ENCODE assay signal across 13 mouse cellular contexts in genomic region chr12:100530871-100531270, GRCm38 (mm10). TPM values are rescaled to one million over a fixed set of nuclear protein-coding genes. Genes with fewer than 3 reads are reported as not detected.
A peak's percentile ranks its signal among the peaks of the same experiment; 100 is the strongest.
DNase-seq lines count a peak whose midpoint lies in the region; ATAC-seq and TF ChIP-seq lines count a peak whose summit lies in the region.
"Had no signal": no experiment of that assay in that cellular context is flagged by ENCODE, and none has a peak within 500 bp of the region (broad histone marks: within the 10 kb centered on the region; RNA-seq: fewer than 3 reads in every experiment).

No protein-coding gene starts in this region.

- H3K9ac ChIP-seq in intestine, postnatal 0 days (ENCODE audit: low read depth, low read length), result no peak overlapping the region
- H3K9ac ChIP-seq: limb, embryonic 12.5 days had no signal

- ATAC-seq in granulocyte monocyte progenitor cell, adult 5-6 weeks (replicated peaks; ENCODE audit: poor library complexity, severe bottlenecking), result peak; percentile 73
- ATAC-seq in intestine, postnatal 0 days, result no peak
- ATAC-seq: hindbrain, postnatal 0 days had no signal

- 0 out of 2 replicates have a peak overlapping the region, but pooled peaks have one; percentile 80 for H3K27ac ChIP-seq in heart, embryonic 10.5 days
- H3K27ac ChIP-seq in intestine, postnatal 0 days (ENCODE audit: low read depth, low read length), result no peak overlapping the region
- H3K27ac ChIP-seq: hindbrain, postnatal 0 days; limb, embryonic 12.5 days had no signal

- no peak for TF ChIP-seq CTCF in intestine, postnatal 0 days (IDR thresholded peaks at IDR 0.05; ENCODE audit: low read depth)

- H3K4me2 ChIP-seq in intestine, postnatal 0 days (replicated peaks; ENCODE audit: low read depth), result no peak overlapping the region
- H3K4me2 ChIP-seq: limb, embryonic 12.5 days had no signal

- H3K9me3 ChIP-seq in heart, embryonic 10.5 days, result no peaks in the 10 kb centered on the region
- H3K9me3 ChIP-seq in intestine, postnatal 0 days (ENCODE audit: control insufficient read depth), result no peaks in the 10 kb centered on the region
- H3K9me3 ChIP-seq: limb, embryonic 12.5 days; midbrain, embryonic 10.5 days had no signal

- H3K27me3 ChIP-seq in heart, embryonic 10.5 days (ENCODE audit: insufficient read depth, poor library complexity, severe bottlenecking), result no peaks in the 10 kb centered on the region
- no peaks in the 10 kb centered on the region for H3K27me3 ChIP-seq in intestine, postnatal 0 days (replicated peaks; ENCODE audit: control insufficient read depth, insufficient read depth, low read length)
- H3K27me3 ChIP-seq: limb, embryonic 12.5 days had no signal

- DNase-seq in heart, embryonic 10.5 days (ENCODE audit: low spot score), result peak; percentile 64
- DNase-seq in heart, postnatal 10 days, result no peak
- DNase-seq in lung, postnatal 36 days, result peak; percentile 35
- DNase-seq in lung, adult 18-20 months, result no peak
- peak; percentile 54 for DNase-seq in naive thymus-derived CD4-positive, alpha-beta T cell, adult 2 months (ENCODE audit: low read depth)
- DNase-seq in left cerebral cortex, postnatal 36 days (ENCODE audit: low spot score in 2 of 2), result no peak
- DNase-seq: cerebellum, postnatal 36 days had no signal

- H3K36me3 ChIP-seq in heart, embryonic 10.5 days, result no peaks in the 10 kb centered on the region
- H3K36me3 ChIP-seq in intestine, postnatal 0 days (ENCODE audit: control insufficient read depth, insufficient read depth), result no peaks in the 10 kb centered on the region
- H3K36me3 ChIP-seq: limb, embryonic 12.5 days; midbrain, embryonic 10.5 days had no signal

- intact Hi-C loops in heart, postnatal 10 days (cut with DNase I), result no loop called here
- intact Hi-C loops in left cerebral cortex, postnatal 36 days (cut with DNase I), result no loop called here

- no peak overlapping the region for H3K4me3 ChIP-seq in heart, embryonic 10.5 days
- no peak overlapping the region for H3K4me3 ChIP-seq in intestine, postnatal 0 days (ENCODE audit: low read depth, low read length)
- H3K4me3 ChIP-seq: erythroblast, embryonic 14.5 days; limb, embryonic 12.5 days; midbrain, embryonic 10.5 days had no signal

- peaks cover 60% of the 10 kb centered on the region for H3K4me1 ChIP-seq in heart, embryonic 10.5 days
- 0 out of 2 replicates have a peak, but pooled peaks cover 5% of the 10 kb centered on the region for H3K4me1 ChIP-seq in intestine, postnatal 0 days (replicated peaks; ENCODE audit: control insufficient read depth, insufficient read depth, low read length)

- 66% methylated on average over 5 of the region's 5 CpGs for WGBS in heart, embryonic 10.5 days
- 71% methylated on average over 5 of the region's 5 CpGs for WGBS in intestine, postnatal 0 days

RNA-seq across cellular contexts. Expression of gene Ttc7b, which starts 10.2 kb away (rescaled TPM):
- 5.9 and 6.2 TPM in 2 replicates for polyA plus RNA-seq in heart, embryonic 10.5 days (2016; fragmentation: Nextera tagmentation; extraction: Ambion mirVana)
- 10 to 100 TPM; 70.5 to 78.3 TPM for total RNA-seq in heart, postnatal 10 days (2021)
- 28.9 and 38.8 TPM in 2 replicates for total RNA-seq in granulocyte monocyte progenitor cell, adult 5-6 weeks (2014; fragmentation: Nextera tagmentation)
- 14.9 and 15.4 TPM in 2 replicates for total RNA-seq in granulocyte monocyte progenitor cell, adult 5-6 weeks (2017)
- polyA plus RNA-seq in intestine, postnatal 0 days (2015; fragmentation: Nextera tagmentation; extraction: Ambion mirVana), result 4.0 and 4.1 TPM in 2 replicates
- 100 to 1,000 TPM; 229 to 246 TPM for total RNA-seq in left cerebral cortex, postnatal 36 days (2021)

Comparison
In these comparisons a context has a peak if more than half of its experiments do, and no peak if none do; other contexts are left out.
1. DNase-seq: peak in heart, embryonic 10.5 days (single experiment), lung, postnatal 36 days (single experiment) and naive thymus-derived CD4-positive, alpha-beta T cell, adult 2 months (single experiment); none in heart, postnatal 10 days (0 of 2), lung, adult 18-20 months (0 of 2) and left cerebral cortex, postnatal 36 days (0 of 2).